Comparison of ENCODE assay signal across 19 mouse cellular contexts in genomic region chr13:106893701-106894100, GRCm38 (mm10). TPM values are rescaled to one million over a fixed set of nuclear protein-coding genes. Genes with fewer than 3 reads are reported as not detected.
A peak's percentile ranks its signal among the peaks of the same experiment; 100 is the strongest.
DNase-seq lines count a peak whose midpoint lies in the region; ATAC-seq lines count a peak whose summit lies in the region.
"Had no signal": no experiment of that assay in that cellular context is flagged by ENCODE, and none has a peak within 500 bp of the region (broad histone marks: within the 10 kb centered on the region; RNA-seq: fewer than 3 reads in every experiment).

No protein-coding gene starts in this region.

- peak overlapping the region; percentile 57 for H3K4me2 ChIP-seq in liver, embryonic 12.5 days
- H3K4me2 ChIP-seq: embryonic facial prominence, embryonic 15.5 days; forebrain, embryonic 12.5 days; neural tube, embryonic 15.5 days had no signal

- no peaks in the 10 kb centered on the region for H3K27me3 ChIP-seq in liver, embryonic 12.5 days (replicated peaks)
- H3K27me3 ChIP-seq: embryonic facial prominence, embryonic 15.5 days; forebrain, embryonic 12.5 days; megakaryocyte, embryonic 14.5 days; neural tube, embryonic 15.5 days had no signal

- ATAC-seq in erythroid progenitor cell, adult 5-6 weeks (replicated peaks; ENCODE audit: low FRiP score, poor library complexity, severe bottlenecking), result peak; percentile 51
- ATAC-seq in liver, embryonic 12.5 days, result peak; percentile 28
- ATAC-seq: midbrain, embryonic 16.5 days had no signal

- WGBS in liver, embryonic 12.5 days (ENCODE audit: insufficient replicate concordance), result 55% methylated on average over 5 of the region's 5 CpGs

- H3K9ac ChIP-seq in liver, embryonic 12.5 days, result peak overlapping the region; percentile 64
- H3K9ac ChIP-seq: embryonic facial prominence, embryonic 15.5 days; forebrain, embryonic 12.5 days; neural tube, embryonic 15.5 days had no signal

- DNase-seq in spleen, adult 12 weeks (ENCODE audit: low spot score), result peak; percentile 11
- no peak for DNase-seq in spleen, postnatal 14 days (ENCODE audit: low spot score in 2 of 2)
- DNase-seq in yolk sac, embryonic 10.5 days (ENCODE audit: low spot score), result peak; percentile 61
- DNase-seq in cerebellum, adult 9-10 months, result no peak
- DNase-seq in thymus, postnatal 25 days, result no peak
- DNase-seq: cerebellum, adult 18-20 months; cerebellum, postnatal 36 days; gastrocnemius, postnatal 14 days; heart, adult 2 months; lung, adult 2 months; thymus, adult 18-20 months had no signal

- peaks cover 51% of the 10 kb centered on the region for H3K36me3 ChIP-seq in liver, embryonic 12.5 days

- 0 out of 2 replicates have a peak overlapping the region, but pooled peaks have one; percentile 2 for H3K4me3 ChIP-seq in liver, embryonic 12.5 days
- H3K4me3 ChIP-seq: embryonic facial prominence, embryonic 15.5 days; forebrain, embryonic 12.5 days; heart, adult 2 months; megakaryocyte, embryonic 14.5 days; neural tube, embryonic 15.5 days had no signal

- peaks cover 49% of the 10 kb centered on the region for H3K4me1 ChIP-seq in liver, embryonic 12.5 days
- H3K4me1 ChIP-seq: embryonic facial prominence, embryonic 15.5 days; forebrain, embryonic 12.5 days; neural tube, embryonic 15.5 days had no signal

- H3K27ac ChIP-seq in liver, embryonic 12.5 days, result peak overlapping the region; percentile 93
- H3K27ac ChIP-seq: embryonic facial prominence, embryonic 15.5 days; forebrain, embryonic 12.5 days; heart, adult 2 months; neural tube, embryonic 15.5 days had no signal

- H3K9me3 ChIP-seq in liver, embryonic 12.5 days (replicated peaks), result 0 out of 2 replicates have a peak, but pooled peaks cover 3% of the 10 kb centered on the region
- H3K9me3 ChIP-seq: embryonic facial prominence, embryonic 15.5 days; forebrain, embryonic 12.5 days; G1E; megakaryocyte, embryonic 14.5 days; neural tube, embryonic 15.5 days had no signal

RNA-seq across cellular contexts. Expression of gene Ipo11, which starts 43.1 kb away (rescaled TPM):
- 35.0 and 48.6 TPM in 2 replicates for total RNA-seq in erythroid progenitor cell, adult 5-6 weeks (2015; ENCODE audit: low replicate concordance)
- total RNA-seq in erythroid progenitor cell, adult 5-6 weeks (2017; ENCODE audit: low replicate concordance), result 50.1 and 69.7 TPM in 2 replicates
- 61.4 and 65.9 TPM in 2 replicates for polyA plus RNA-seq in liver, embryonic 12.5 days (2016; fragmentation: Nextera tagmentation; extraction: Ambion mirVana)

RNA-seq across cellular contexts. Expression of gene Dimt1, which starts 53.2 kb away (rescaled TPM):
- total RNA-seq in erythroid progenitor cell, adult 5-6 weeks (2015; ENCODE audit: low replicate concordance), result 6.5 and 9.2 TPM in 2 replicates
- 4.2 and 6.7 TPM in 2 replicates for total RNA-seq in erythroid progenitor cell, adult 5-6 weeks (2017; ENCODE audit: low replicate concordance)
- polyA plus RNA-seq in liver, embryonic 12.5 days (2016; fragmentation: Nextera tagmentation; extraction: Ambion mirVana), result 33.4 and 33.6 TPM in 2 replicates

Comparison
In these comparisons a context has a peak if more than half of its experiments do, and no peak if none do; other contexts are left out.
1. DNase-seq: peak in spleen, adult 12 weeks (single experiment) and yolk sac, embryonic 10.5 days (single experiment); none in spleen, postnatal 14 days (0 of 2), cerebellum, adult 9-10 months (single experiment) and thymus, postnatal 25 days (single experiment).